Mouse (Mus musculus) embryonic facial prominence, embryonic 15.5 days (tissue): ENCODE measurements around the gene Cyp2u1. TPM values are rescaled to one million over a fixed set of nuclear protein-coding genes. Genes with fewer than 3 reads are reported as not detected.

ENCODE experiments used
- polyA plus RNA-seq: library from polyadenylated mRNA; unstranded; fragments of >200 nt; fragmentation: Nextera tagmentation; extraction: Ambion mirVana; gene quantifications from 2 replicates; pipeline ENCODE4 v1.2.1, GENCODE M21; 2015

The Cyp2u1 gene
- polyA plus RNA-seq, 1 experiment from 2014 or later = 1.5 TPM

Other genes starting within 250 kb of the Cyp2u1 start
- gene Lef1, start 192.8 kb downstream of the Cyp2u1 start, polyA plus RNA-seq = 47.0 and 53.1 TPM in 2 replicates
- 101 and 108 TPM in 2 replicates for gene Hadh, start 31.1 kb downstream of the Cyp2u1 start, polyA plus RNA-seq
- gene Sgms2, start 188.2 kb upstream of the Cyp2u1 start, polyA plus RNA-seq = 24.3 and 25.2 TPM in 2 replicates